Mouse (Mus musculus) bone marrow macrophage, adult 2 months (primary cell): Measurements from ENCODE around the gene Tenm4. TPM values are rescaled to one million over a fixed set of nuclear protein-coding genes. Genes with fewer than 3 reads are reported as not detected.

Experiments
- H3K27ac ChIP-seq: 2 replicates; pipeline ENCODE4 v1.5.1; 2012; ENCODE audit warnings: low read depth, low read length; ENCODE audit not compliant: insufficient read depth
- H3K4me1 ChIP-seq: 2 replicates; pipeline ENCODE4 v1.6.1; 2012; ENCODE audit warnings: low read length; ENCODE audit not compliant: control insufficient read depth, insufficient read depth
- H3K4me3 ChIP-seq: 2 replicates; pipeline ENCODE4 v1.5.1; 2012; ENCODE audit warnings: mild to moderate bottlenecking, low read length, moderate library complexity; ENCODE audit not compliant: insufficient read depth
- CTCF ChIP-seq: IDR thresholded peaks from 2 replicates; pipeline ENCODE4 v1.5.1; 2012; ENCODE audit warnings: low read depth, mild to moderate bottlenecking, low read length, moderate library complexity
- POLR2A ChIP-seq: IDR thresholded peaks from 2 replicates; pipeline ENCODE4 v1.6.1; 2012; ENCODE audit warnings: mild to moderate bottlenecking, low read depth, low read length, borderline replicate concordance
- polyA plus RNA-seq: library from polyadenylated mRNA; stranded (reverse); fragments of >200 nt; gene quantifications from 2 replicates; pipeline ENCODE4 v1.2.4, GENCODE M21; 2012; ENCODE audit not compliant: missing spikeins, insufficient read depth, insufficient read length

The Tenm4 gene
- polyA plus RNA-seq, 1 experiment, result not detected

- TF ChIP-seq CTCF (no peak), POLR2A (no peak)
- Histone ChIP-seq H3K27ac (no peak overlapping the region), H3K4me3 (no peak overlapping the region), H3K4me1 (no peaks in the 10 kb centered on the region)
Measured at GRCm38 (mm10) chr7:96183195-96183594, 12.1 kb downstream of the Tenm4 start.

GRCm38 (mm10) chr7:96185411-96185810 lies 14.4 kb downstream of the Tenm4 start:
- TF ChIP-seq POLR2A (no peak), CTCF (no peak)
- H3K4me3 ChIP-seq, result no peak overlapping the region
- H3K4me1 ChIP-seq, result no peaks in the 10 kb centered on the region
- H3K27ac ChIP-seq, result no peak overlapping the region

DNA sequence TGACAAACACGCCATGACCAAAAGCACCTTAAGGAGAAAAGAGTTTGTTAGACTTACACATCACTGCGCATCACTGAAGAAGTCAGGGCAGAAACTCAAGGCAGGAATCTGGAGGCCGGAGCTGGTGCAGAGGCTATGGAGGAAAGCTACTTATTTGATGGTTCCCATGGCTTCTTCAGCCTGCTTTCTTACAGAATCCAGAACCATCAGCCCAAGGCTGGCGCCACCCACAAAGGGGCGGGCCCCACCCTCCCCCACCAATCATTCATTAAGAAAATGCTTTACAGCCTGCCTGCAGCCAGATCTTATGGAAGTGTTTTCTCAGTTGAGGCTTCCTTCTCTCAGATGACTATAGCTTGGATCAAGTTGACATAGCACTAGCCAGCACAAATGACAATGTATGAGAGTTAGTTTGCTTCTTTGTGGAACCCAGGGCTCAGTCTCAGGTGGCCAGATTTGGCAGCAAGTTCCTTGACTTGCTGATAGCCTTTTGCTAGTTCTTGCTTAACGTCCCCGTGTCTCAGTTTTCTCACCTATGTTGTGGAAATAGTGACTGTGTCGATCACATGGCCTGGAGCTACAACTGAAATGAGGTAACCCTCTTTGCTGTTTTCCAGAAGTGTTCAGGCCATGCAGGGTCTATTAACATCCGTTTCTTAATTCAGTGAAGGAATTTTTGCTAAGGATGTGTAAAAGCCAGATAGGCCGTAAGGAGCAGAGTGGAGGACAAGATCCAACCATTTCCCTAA lies 32.9 kb downstream of the Tenm4 start:
- H3K27ac ChIP-seq, result no peak overlapping the region
- TF ChIP-seq CTCF (no peak), POLR2A (no peak)
- H3K4me1 ChIP-seq, result no peaks in the 10 kb centered on the region
- no peak overlapping the region for H3K4me3 ChIP-seq

DNA sequence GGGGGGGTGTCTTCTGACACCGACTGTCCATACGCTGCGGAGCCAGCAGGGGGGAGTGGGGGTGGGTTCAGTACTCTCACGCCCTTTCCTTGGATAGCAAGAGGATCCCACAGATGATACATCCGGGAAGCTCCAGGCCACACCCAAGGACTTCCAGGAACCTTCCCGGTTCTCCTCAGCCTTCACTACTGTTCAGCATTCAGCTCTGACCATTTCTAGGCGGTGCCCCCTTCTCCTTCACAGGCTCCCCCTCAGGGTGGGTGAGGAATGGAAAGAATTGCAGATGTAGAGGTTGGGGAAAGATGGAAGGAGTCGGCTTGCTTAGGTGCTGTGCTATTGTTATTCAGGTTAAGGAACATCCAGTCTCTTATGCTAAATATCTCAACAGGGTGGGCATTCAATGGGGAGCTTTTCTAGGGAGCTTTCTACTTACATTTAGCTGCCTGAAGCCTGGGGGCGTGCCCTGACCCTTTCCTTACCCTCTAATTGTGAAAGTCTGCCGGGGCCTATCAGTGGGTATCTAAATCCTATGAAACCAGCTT lies 33.8 kb downstream of the Tenm4 start:
- Histone ChIP-seq H3K4me3 (no peak overlapping the region), H3K4me1 (no peaks in the 10 kb centered on the region), H3K27ac (no peak overlapping the region)
- no peak for TF ChIP-seq CTCF
- TF ChIP-seq POLR2A, result no peak

GRCm38 (mm10) chr7:96207071-96207470 lies 36.0 kb downstream of the Tenm4 start:
- TF ChIP-seq CTCF (no peak), POLR2A (no peak)
- H3K27ac ChIP-seq, result no peak overlapping the region
- H3K4me3 ChIP-seq, result no peak overlapping the region
- H3K4me1 ChIP-seq, result no peaks in the 10 kb centered on the region

DNA sequence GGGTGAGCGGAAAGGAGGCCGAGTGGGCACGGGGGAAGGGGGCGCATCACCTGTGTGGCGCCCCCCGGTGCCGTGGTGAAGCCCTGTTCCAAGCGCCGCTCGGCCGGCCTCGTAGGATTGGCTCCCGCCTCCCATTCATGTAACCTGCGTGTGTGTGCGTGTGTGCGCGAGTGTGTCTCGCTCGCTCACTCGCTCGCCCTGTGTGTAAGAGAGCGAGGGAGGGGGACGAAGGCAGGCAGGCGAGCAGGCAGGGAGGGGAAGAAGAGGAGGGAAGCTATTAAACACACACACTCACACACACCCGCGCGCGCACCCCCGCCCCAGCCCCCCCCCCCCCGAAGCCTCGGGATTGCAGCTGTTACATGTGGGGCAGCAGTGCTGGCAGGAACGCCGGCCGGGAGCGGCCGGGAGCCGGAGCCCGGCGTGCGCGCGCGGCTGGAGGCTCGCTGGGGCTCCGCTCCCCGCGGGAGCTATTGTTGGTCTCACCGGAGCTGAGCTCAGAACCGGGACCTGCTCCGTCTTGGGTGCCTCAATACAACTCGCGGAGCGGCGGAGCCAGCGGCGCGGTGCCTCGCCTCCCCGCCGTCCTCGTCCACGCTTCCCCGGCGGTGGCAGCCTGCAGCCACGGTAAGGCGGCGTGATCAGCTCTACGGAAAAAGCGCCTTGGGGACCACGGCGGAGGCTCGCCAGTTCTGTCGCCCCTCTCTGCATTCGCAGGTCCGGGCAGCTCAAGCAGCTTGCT lies 38.9 kb downstream of the Tenm4 start:
- no peaks in the 10 kb centered on the region for H3K4me1 ChIP-seq
- TF ChIP-seq POLR2A (no peak), CTCF (no peak)
- no peak overlapping the region for H3K4me3 ChIP-seq
- H3K27ac ChIP-seq, result no peak overlapping the region

- H3K4me1 ChIP-seq, result no peaks in the 10 kb centered on the region
- no peak overlapping the region for H3K27ac ChIP-seq
- no peak overlapping the region for H3K4me3 ChIP-seq
- TF ChIP-seq POLR2A, result no peak
Measured at GRCm38 (mm10) chr7:96210525-96211369, 39.7 kb downstream of the Tenm4 start.

GRCm38 (mm10) chr7:96211618-96212021 lies 40.6 kb downstream of the Tenm4 start:
- no peaks in the 10 kb centered on the region for H3K4me1 ChIP-seq
- no peak overlapping the region for H3K4me3 ChIP-seq
- TF ChIP-seq CTCF, result no peak
- no peak for TF ChIP-seq POLR2A
- no peak overlapping the region for H3K27ac ChIP-seq

DNA sequence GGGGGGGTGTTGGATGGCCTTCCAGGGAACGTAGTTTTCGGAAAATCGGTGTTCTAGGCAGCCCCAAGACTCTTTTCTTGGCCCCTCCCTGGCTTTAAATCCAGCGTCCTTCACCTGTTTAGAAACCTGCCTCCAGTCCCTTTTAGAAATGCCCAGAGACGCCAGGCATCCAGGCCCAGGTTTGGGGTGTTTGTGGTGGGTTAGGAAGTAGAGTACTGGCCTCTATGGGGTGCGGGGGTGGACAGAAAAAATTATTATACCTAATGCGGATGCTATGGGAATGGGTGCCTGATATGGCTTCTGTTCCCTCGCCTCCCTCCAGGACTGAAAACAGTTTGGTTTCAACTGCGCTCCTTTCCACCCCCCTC lies 41.2 kb downstream of the Tenm4 start:
- H3K4me3 ChIP-seq, result no peak overlapping the region
- TF ChIP-seq POLR2A (no peak), CTCF (no peak)
- H3K27ac ChIP-seq, result no peak overlapping the region
- no peaks in the 10 kb centered on the region for H3K4me1 ChIP-seq
